ENCODE assay signal across 13 mouse cellular contexts in the genomic region with DNA sequence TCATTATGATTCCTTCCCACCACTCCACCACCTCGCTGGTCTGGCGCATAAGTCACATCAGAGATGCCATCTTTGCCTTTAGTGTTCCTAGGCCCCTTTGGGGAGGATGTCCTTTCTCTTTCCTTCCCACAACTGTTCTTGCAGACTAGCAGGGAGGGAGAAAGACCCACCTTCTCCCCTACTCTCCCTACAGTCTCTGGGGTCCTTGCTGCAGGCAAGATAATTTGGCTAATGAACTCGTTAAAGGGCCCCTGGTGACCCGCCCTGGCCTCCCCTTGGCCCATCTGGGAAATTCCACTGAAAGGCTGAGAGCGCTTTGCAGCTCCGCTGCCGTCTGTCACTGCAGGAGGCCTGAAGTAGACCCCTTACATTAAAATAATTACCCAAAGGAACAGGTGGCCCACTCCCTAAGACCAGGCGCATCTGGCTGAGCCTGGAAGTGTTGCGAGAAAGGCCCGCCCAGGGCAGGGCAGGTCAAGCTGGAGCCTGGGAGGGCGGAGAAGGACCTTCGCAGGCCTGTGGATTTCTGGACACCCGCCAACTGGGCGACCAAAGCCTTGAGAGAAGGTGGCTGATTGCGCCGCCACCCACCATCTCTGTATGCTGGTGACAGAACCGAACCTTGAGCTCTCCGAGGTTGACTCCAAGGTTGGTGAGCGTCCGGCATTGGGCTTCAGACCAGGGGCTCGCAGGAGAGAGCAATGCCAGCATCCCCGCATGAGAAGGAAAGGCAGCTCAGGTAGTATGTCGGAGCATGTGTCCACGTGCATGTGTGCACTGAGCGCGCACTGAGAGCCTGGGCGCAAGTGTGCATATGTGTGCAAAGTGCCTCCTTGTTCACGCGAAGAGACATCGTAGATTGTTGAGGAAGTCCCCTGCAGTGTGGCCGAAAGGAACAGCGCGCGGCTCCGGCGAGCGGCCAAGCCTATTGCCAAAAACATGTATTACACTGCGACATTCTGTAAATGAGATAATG. TPM values are rescaled to one million over a fixed set of nuclear protein-coding genes. Genes with fewer than 3 reads are reported as not detected.
DNase-seq lines count a peak whose midpoint lies in the region; ATAC-seq and TF ChIP-seq lines count a peak whose summit lies in the region.
"Had no signal": no experiment of that assay in that cellular context is flagged by ENCODE, and none has a peak within 500 bp of the region (broad histone marks: within the 10 kb centered on the region; RNA-seq: fewer than 3 reads in every experiment).

No protein-coding gene starts in this region.

- peaks cover 7% of the 10 kb centered on the region; the same call in 1 of the 2 replicates for H3K4me1 ChIP-seq in megakaryocyte, embryonic 14.5 days

- H3K27me3 ChIP-seq in megakaryocyte, embryonic 14.5 days (replicated peaks), result peaks cover 92% of the 10 kb centered on the region

- no peak overlapping the region for H3K4me3 ChIP-seq in gastrocnemius, adult 2 months
- H3K4me3 ChIP-seq in megakaryocyte, embryonic 14.5 days (replicated peaks), result peak overlapping the region; percentile 70

- no peak for TF ChIP-seq CTCF in gastrocnemius, adult 2 months (IDR thresholded peaks at IDR 0.05)

- intact Hi-C loops in gastrocnemius, adult 2 months (cut with DNase I), result no loop called here
- intact Hi-C loops in gastrocnemius, postnatal 36 days (cut with DNase I), result no loop called here

- no peak overlapping the region for H3K27ac ChIP-seq in gastrocnemius, adult 2 months

- no peaks in the 10 kb centered on the region for H3K9me3 ChIP-seq in megakaryocyte, embryonic 14.5 days

- no peaks in the 10 kb centered on the region for H3K36me3 ChIP-seq in megakaryocyte, embryonic 14.5 days (replicated peaks; ENCODE audit: low read length)

- ATAC-seq in megakaryocyte, adult 5-6 weeks (ENCODE audit: poor library complexity, severe bottlenecking), result no peak

- DNase-seq in gastrocnemius, adult 2 months, result peak; percentile 31
- DNase-seq in gastrocnemius, postnatal 36 days, result no peak
- DNase-seq in embryo, embryonic 9.5 days (ENCODE audit: extremely low spot score), result peak; percentile 39
- peak; percentile 41 for DNase-seq in retina, embryonic 14.5 days (ENCODE audit: low spot score)
- no peak for DNase-seq in urinary bladder, postnatal 36 days (ENCODE audit: low spot score in 2 of 2)
- DNase-seq in Muller cell, postnatal 12 days (ENCODE audit: inconsistent ontology term), result no peak
- DNase-seq: cerebellum, postnatal 25 days; gastrocnemius, postnatal 14 days; thymus, adult 2 months had no signal

RNA-seq across cellular contexts. Expression of a gene that starts 7.0 kb away (rescaled TPM):
- not detected for total RNA-seq in gastrocnemius, adult 2 months (2021)
- total RNA-seq in gastrocnemius, postnatal 36 days (2021), result not detected
- not detected in 2 replicates for polyA plus RNA-seq in megakaryocyte, embryonic 14.5 days (2012; ENCODE audit: insufficient read depth, low replicate concordance)
- total RNA-seq in megakaryocyte, adult 5-6 weeks (2015), result not detected in 2 replicates
- not detected in 2 replicates for total RNA-seq in megakaryocyte, adult 5-6 weeks (2017)
- total RNA-seq: gastrocnemius, postnatal 14 days; layer of hippocampus, postnatal 25 days had no signal
- polyA plus RNA-seq: C2C12 had no signal

RNA-seq across cellular contexts. Expression of a gene that starts 50.8 kb away (rescaled TPM):
- 10 to 100 TPM; 11.2 to 13.6 TPM for total RNA-seq in gastrocnemius, adult 2 months (2021)
- 10 to 100 TPM in 1 of 2 experiments, 1 to 10 TPM in 1; 8.9 to 10.4 TPM for total RNA-seq in gastrocnemius, postnatal 36 days (2021)
- polyA plus RNA-seq in megakaryocyte, embryonic 14.5 days (2012; ENCODE audit: insufficient read depth, low replicate concordance), result 3.1 and 3.7 TPM in 2 replicates
- 6.8 and 18.6 TPM in 2 replicates for total RNA-seq in megakaryocyte, adult 5-6 weeks (2015)
- 7.0 and 7.8 TPM in 2 replicates for total RNA-seq in megakaryocyte, adult 5-6 weeks (2017)

Comparison
In these comparisons a context has a peak if more than half of its experiments do, and no peak if none do; other contexts are left out.
1. DNase-seq: peak in gastrocnemius, adult 2 months (single experiment), embryo, embryonic 9.5 days (single experiment) and retina, embryonic 14.5 days (single experiment); none in gastrocnemius, postnatal 36 days (0 of 2), urinary bladder, postnatal 36 days (0 of 2) and Muller cell, postnatal 12 days (single experiment).